In the genomic region with DNA sequence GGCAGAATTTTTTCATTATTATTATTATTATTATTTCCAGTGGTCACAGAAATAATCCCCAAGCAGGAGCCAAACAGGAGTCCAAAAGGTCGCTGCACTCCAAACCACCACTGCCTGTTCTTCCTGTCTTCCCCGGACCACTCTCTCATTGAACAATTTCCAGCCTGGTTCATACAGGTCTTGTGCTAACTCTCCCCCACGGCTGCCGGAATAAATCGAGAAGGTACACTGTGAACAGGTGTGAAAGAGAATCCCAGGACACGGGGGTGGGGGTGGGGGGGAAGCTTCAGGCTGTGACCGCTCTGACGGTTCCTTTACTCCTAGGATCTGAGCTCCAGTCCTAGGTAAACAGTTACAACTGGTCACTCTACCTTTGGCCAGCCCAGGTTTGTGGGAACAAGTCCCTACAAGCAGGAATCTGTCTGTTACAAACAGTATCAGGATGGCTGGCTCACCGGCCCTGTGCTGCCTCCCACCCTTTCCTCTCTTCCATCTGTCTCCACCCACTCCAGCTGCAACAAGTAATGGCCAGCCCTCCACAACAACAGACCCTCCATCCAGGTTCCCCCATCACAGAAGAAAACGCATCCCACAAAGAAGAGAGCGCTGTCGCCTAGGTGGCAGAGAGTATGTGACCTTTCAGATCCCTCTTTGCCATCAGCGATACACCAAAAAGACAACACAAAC, we compare ENCODE assay signal across 8 mouse cellular contexts.
DNase-seq lines count a peak whose midpoint lies in the region; ATAC-seq lines count a peak whose summit lies in the region.

No protein-coding gene starts in this region.

- peak overlapping the region; percentile 48 for H3K9ac ChIP-seq in forebrain, embryonic 14.5 days (ENCODE audit: low read length)
- H3K9ac ChIP-seq in limb, embryonic 13.5 days: 0 out of 2 replicates have a peak overlapping the region, but pooled peaks have one; percentile 20
- peak overlapping the region; percentile 5; the same call in 1 of the 2 replicates for H3K9ac ChIP-seq in stomach, embryonic 16.5 days (ENCODE audit: low read length)

- WGBS in forebrain, embryonic 14.5 days: 4% methylated on average over 13 of the region's 13 CpGs
- 14% methylated on average over 13 of the region's 13 CpGs for WGBS in limb, embryonic 13.5 days
- 23% methylated on average over 13 of the region's 13 CpGs for WGBS in stomach, embryonic 16.5 days

- no peaks in the 10 kb centered on the region for H3K9me3 ChIP-seq in forebrain, embryonic 14.5 days (replicated peaks; ENCODE audit: control insufficient read depth, low read length)
- H3K9me3 ChIP-seq in limb, embryonic 13.5 days: no peaks in the 10 kb centered on the region
- H3K9me3 ChIP-seq in stomach, embryonic 16.5 days (replicated peaks; ENCODE audit: control insufficient read depth, low read length): no peaks in the 10 kb centered on the region

- no peaks in the 10 kb centered on the region for H3K27me3 ChIP-seq in forebrain, embryonic 14.5 days (replicated peaks; ENCODE audit: control insufficient read depth, insufficient read depth, low read length)
- no peaks in the 10 kb centered on the region for H3K27me3 ChIP-seq in limb, embryonic 13.5 days
- H3K27me3 ChIP-seq in stomach, embryonic 16.5 days (ENCODE audit: control insufficient read depth, insufficient read depth, low read length): no peaks in the 10 kb centered on the region

- H3K36me3 ChIP-seq in forebrain, embryonic 14.5 days (ENCODE audit: control insufficient read depth, insufficient read depth, low read length): no peaks in the 10 kb centered on the region
- H3K36me3 ChIP-seq in limb, embryonic 13.5 days: no peaks in the 10 kb centered on the region; the same call in 1 of the 2 replicates
- no peaks in the 10 kb centered on the region for H3K36me3 ChIP-seq in stomach, embryonic 16.5 days (ENCODE audit: control insufficient read depth, insufficient read depth, low read length)

- ATAC-seq in forebrain, embryonic 14.5 days: peak; percentile 13; the same call in 1 of the 2 replicates
- ATAC-seq in limb, embryonic 13.5 days (ENCODE audit: low FRiP score, low read depth): 0 out of 2 replicates have a peak, but pooled peaks have one; percentile 26
- peak; percentile 39; the same call in 1 of the 2 replicates for ATAC-seq in stomach, embryonic 16.5 days (ENCODE audit: insufficient read depth, low FRiP score)
- no peak for ATAC-seq in CD4-positive, CD25-positive, alpha-beta regulatory T cell, adult 4 months

- peak; percentile 44 to 65 for DNase-seq in urinary bladder, adult 18-20 months (ENCODE audit: low spot score in 2 of 2)
- no peak for DNase-seq in urinary bladder, postnatal 25 days (ENCODE audit: low spot score)
- peak; percentile 56 for DNase-seq in forebrain, embryonic 14.5 days (ENCODE audit: low spot score)
- DNase-seq in left cerebral cortex, postnatal 14 days (ENCODE audit: low spot score in 2 of 2): no peak
- no peak for DNase-seq in natural killer cell, adult 2 months (ENCODE audit: low spot score in 2 of 2)

- H3K4me2 ChIP-seq in forebrain, embryonic 14.5 days (ENCODE audit: low read length): peak overlapping the region; percentile 42
- H3K4me2 ChIP-seq in limb, embryonic 13.5 days (replicated peaks): peak overlapping the region; percentile 44
- H3K4me2 ChIP-seq in stomach, embryonic 16.5 days (ENCODE audit: low read depth, low read length): peak overlapping the region; percentile 25

- H3K27ac ChIP-seq in forebrain, embryonic 14.5 days (ENCODE audit: low read depth, low read length): peak overlapping the region; percentile 91
- H3K27ac ChIP-seq in limb, embryonic 13.5 days: peak overlapping the region; percentile 58; the same call in 1 of the 2 replicates
- peak overlapping the region; percentile 89 for H3K27ac ChIP-seq in stomach, embryonic 16.5 days (ENCODE audit: low read length)

- intact Hi-C loops in left cerebral cortex, postnatal 14 days (cut with DNase I): loop anchor here (5.0 to 10.0 kb wide), 2 partner anchors 45 to 133 kb away; partner anchors contain the start of gene Msi2

- H3K4me1 ChIP-seq in forebrain, embryonic 14.5 days (ENCODE audit: control insufficient read depth, insufficient read depth, low read length): peaks cover 68% of the 10 kb centered on the region
- H3K4me1 ChIP-seq in limb, embryonic 13.5 days: peaks cover 88% of the 10 kb centered on the region
- peaks cover 59% of the 10 kb centered on the region for H3K4me1 ChIP-seq in stomach, embryonic 16.5 days (ENCODE audit: control insufficient read depth, insufficient read depth, low read length)

- H3K4me3 ChIP-seq in forebrain, embryonic 14.5 days (ENCODE audit: low read depth, low read length): no peak overlapping the region
- H3K4me3 ChIP-seq in limb, embryonic 13.5 days: no peak overlapping the region
- H3K4me3 ChIP-seq in stomach, embryonic 16.5 days (replicated peaks; ENCODE audit: low read length): no peak overlapping the region

Comparison
In these comparisons a context has a peak if more than half of its experiments do, and no peak if none do; other contexts are left out.
1. DNase-seq: peak in urinary bladder, adult 18-20 months (2 of 2) and forebrain, embryonic 14.5 days (single experiment); none in urinary bladder, postnatal 25 days (single experiment), left cerebral cortex, postnatal 14 days (0 of 2) and natural killer cell, adult 2 months (0 of 2).
2. Peak in every context shown above with its lines, with median percentiles within 50 percentile points of each other: H3K27ac ChIP-seq, H3K4me2 ChIP-seq and H3K9ac ChIP-seq.